In genomic region chr7:118419491-118420180, GRCm38 (mm10) we compare ENCODE assay signal across 20 mouse cellular contexts. TPM values are rescaled to one million over a fixed set of nuclear protein-coding genes. Genes with fewer than 3 reads are reported as not detected.
DNase-seq lines count a peak whose midpoint lies in the region; ATAC-seq and TF ChIP-seq lines count a peak whose summit lies in the region.
"Had no signal": no experiment of that assay in that cellular context is flagged by ENCODE, and none has a peak within 500 bp of the region (broad histone marks: within the 10 kb centered on the region; RNA-seq: fewer than 3 reads in every experiment).

No protein-coding gene starts in this region.

- H3K9me3 ChIP-seq in embryonic facial prominence, embryonic 13.5 days, result no peaks in the 10 kb centered on the region
- H3K9me3 ChIP-seq in embryonic facial prominence, embryonic 10.5 days, result no peaks in the 10 kb centered on the region
- no peaks in the 10 kb centered on the region for H3K9me3 ChIP-seq in forebrain, postnatal 0 days (ENCODE audit: low read length)
- H3K9me3 ChIP-seq in midbrain, embryonic 15.5 days, result no peaks in the 10 kb centered on the region
- H3K9me3 ChIP-seq: embryonic facial prominence, embryonic 12.5 days; heart, embryonic 10.5 days; liver, embryonic 12.5 days; lung, embryonic 15.5 days had no signal

- DNase-seq in embryonic facial prominence, embryonic 10.5 days (ENCODE audit: low spot score), result no peak
- peak; percentile 58 for DNase-seq in brain, embryonic 14.5 days (ENCODE audit: low read depth)
- DNase-seq in forebrain, postnatal 0 days, result peak; percentile 54
- no peak for DNase-seq in cerebellum, postnatal 36 days
- no peak for DNase-seq in urinary bladder, postnatal 36 days (ENCODE audit: low spot score in 2 of 2)
- no peak for DNase-seq in right cerebral cortex, postnatal 14 days
- DNase-seq: adrenal gland, postnatal 36 days; gastrocnemius, postnatal 14 days; heart, postnatal 36 days; kidney, postnatal 14 days; thymus, postnatal 4 days had no signal

- H3K27me3 ChIP-seq in embryonic facial prominence, embryonic 13.5 days, result no peaks in the 10 kb centered on the region
- no peaks in the 10 kb centered on the region for H3K27me3 ChIP-seq in embryonic facial prominence, embryonic 10.5 days (replicated peaks; ENCODE audit: low read depth, poor library complexity, severe bottlenecking)
- no peaks in the 10 kb centered on the region for H3K27me3 ChIP-seq in forebrain, postnatal 0 days (ENCODE audit: insufficient read depth, low read length)
- no peaks in the 10 kb centered on the region for H3K27me3 ChIP-seq in midbrain, embryonic 15.5 days (replicated peaks)
- H3K27me3 ChIP-seq: embryonic facial prominence, embryonic 12.5 days; liver, embryonic 12.5 days; lung, embryonic 15.5 days had no signal

- H3K27ac ChIP-seq in embryonic facial prominence, embryonic 13.5 days, result no peak overlapping the region
- no peak overlapping the region for H3K27ac ChIP-seq in embryonic facial prominence, embryonic 10.5 days (replicated peaks)
- peak overlapping the region; percentile 64 for H3K27ac ChIP-seq in forebrain, postnatal 0 days (ENCODE audit: low read depth, low read length)
- H3K27ac ChIP-seq in midbrain, embryonic 15.5 days, result peak overlapping the region; percentile 38; the same call in 1 of the 2 replicates
- H3K27ac ChIP-seq: embryonic facial prominence, embryonic 12.5 days; heart, embryonic 10.5 days; liver, embryonic 12.5 days; lung, embryonic 15.5 days had no signal

- H3K9ac ChIP-seq in embryonic facial prominence, embryonic 13.5 days, result no peak overlapping the region
- no peak overlapping the region for H3K9ac ChIP-seq in forebrain, postnatal 0 days
- H3K9ac ChIP-seq in midbrain, embryonic 15.5 days, result no peak overlapping the region
- H3K9ac ChIP-seq: embryonic facial prominence, embryonic 12.5 days; liver, embryonic 12.5 days; lung, embryonic 15.5 days had no signal

- WGBS in embryonic facial prominence, embryonic 13.5 days, result 50% methylated on average over 6 of the region's 6 CpGs
- WGBS in embryonic facial prominence, embryonic 10.5 days, result 61% methylated on average over 6 of the region's 6 CpGs
- WGBS in forebrain, postnatal 0 days, result 27% methylated on average over 6 of the region's 6 CpGs
- 39% methylated on average over 6 of the region's 6 CpGs for WGBS in midbrain, embryonic 15.5 days

- H3K4me1 ChIP-seq in embryonic facial prominence, embryonic 13.5 days, result no peaks in the 10 kb centered on the region
- H3K4me1 ChIP-seq in embryonic facial prominence, embryonic 10.5 days, result 0 out of 2 replicates have a peak, but pooled peaks cover 2% of the 10 kb centered on the region
- no peaks in the 10 kb centered on the region for H3K4me1 ChIP-seq in forebrain, postnatal 0 days (ENCODE audit: insufficient read depth)
- peaks cover 8% of the 10 kb centered on the region; the same call in 1 of the 2 replicates for H3K4me1 ChIP-seq in midbrain, embryonic 15.5 days
- H3K4me1 ChIP-seq: embryonic facial prominence, embryonic 12.5 days; heart, embryonic 10.5 days; liver, embryonic 12.5 days; lung, embryonic 15.5 days had no signal

- no peak for TF ChIP-seq POLR2A in brain, embryonic 14.5 days (IDR thresholded peaks at IDR 0.05; ENCODE audit: borderline replicate concordance, extremely low read depth, insufficient read depth, insufficient read length, poor library complexity, severe bottlenecking)

- 0 out of 2 replicates have a peak overlapping the region, but pooled peaks have one; percentile 22 for H3K4me2 ChIP-seq in embryonic facial prominence, embryonic 13.5 days
- H3K4me2 ChIP-seq in forebrain, postnatal 0 days (ENCODE audit: low read depth), result peak overlapping the region; percentile 28
- peak overlapping the region; percentile 1; the same call in 1 of the 2 replicates for H3K4me2 ChIP-seq in midbrain, embryonic 15.5 days
- H3K4me2 ChIP-seq: embryonic facial prominence, embryonic 12.5 days; liver, embryonic 12.5 days; lung, embryonic 15.5 days had no signal

- no peaks in the 10 kb centered on the region for H3K36me3 ChIP-seq in embryonic facial prominence, embryonic 13.5 days
- no peaks in the 10 kb centered on the region for H3K36me3 ChIP-seq in embryonic facial prominence, embryonic 10.5 days (replicated peaks)
- H3K36me3 ChIP-seq in forebrain, postnatal 0 days (ENCODE audit: insufficient read depth), result no peaks in the 10 kb centered on the region
- no peaks in the 10 kb centered on the region for H3K36me3 ChIP-seq in midbrain, embryonic 15.5 days (replicated peaks)
- H3K36me3 ChIP-seq: embryonic facial prominence, embryonic 12.5 days; heart, embryonic 10.5 days; liver, embryonic 12.5 days; lung, embryonic 15.5 days had no signal

- no peak for TF ChIP-seq CTCF in brain, embryonic 14.5 days (IDR thresholded peaks at IDR 0.05; ENCODE audit: borderline replicate concordance, extremely low read depth, insufficient read depth, insufficient read length)
- no peak for TF ChIP-seq CTCF in forebrain, postnatal 0 days (IDR thresholded peaks at IDR 0.05; ENCODE audit: low read depth)

- H3K4me3 ChIP-seq in embryonic facial prominence, embryonic 13.5 days, result no peak overlapping the region
- no peak overlapping the region for H3K4me3 ChIP-seq in embryonic facial prominence, embryonic 10.5 days
- H3K4me3 ChIP-seq in forebrain, postnatal 0 days (ENCODE audit: low read depth, low read length), result no peak overlapping the region
- H3K4me3 ChIP-seq in midbrain, embryonic 15.5 days, result no peak overlapping the region
- H3K4me3 ChIP-seq: embryonic facial prominence, embryonic 12.5 days; heart, embryonic 10.5 days; liver, embryonic 12.5 days; lung, embryonic 15.5 days had no signal

- no peak for ATAC-seq in embryonic facial prominence, embryonic 13.5 days (ENCODE audit: insufficient number of reproducible peaks, insufficient read depth, low FRiP score, low TSS enrichment, low read depth)
- ATAC-seq in forebrain, postnatal 0 days, result peak; percentile 85
- ATAC-seq in midbrain, embryonic 15.5 days (replicated peaks), result peak; percentile 60; the same call in 1 of the 2 replicates
- ATAC-seq: activated CD4-positive, CD25-positive, alpha-beta regulatory T cell, adult 4 months; intestine, postnatal 0 days; liver, embryonic 12.5 days had no signal

RNA-seq across cellular contexts. Expression of gene Syt17, which starts 28.4 kb away (rescaled TPM):
- polyA plus RNA-seq in embryonic facial prominence, embryonic 13.5 days (2015; fragmentation: Nextera tagmentation; extraction: Ambion mirVana), result 1.9 and 3.3 TPM in 2 replicates
- 1.7 and 1.9 TPM in 2 replicates for polyA plus RNA-seq in embryonic facial prominence, embryonic 10.5 days (2016; fragmentation: Nextera tagmentation; extraction: Ambion mirVana)
- 10.5 and 13.4 TPM in 2 replicates for polyA plus RNA-seq in brain, embryonic 14.5 days (2012; rRNA removed)
- 19.6 and 22.5 TPM in 2 replicates for total RNA-seq in forebrain, postnatal 0 days (2014; rRNA removed)
- 10.4 and 18.2 TPM in 2 replicates for polyA plus RNA-seq in forebrain, postnatal 0 days (2015; fragmentation: Nextera tagmentation; extraction: Ambion mirVana)
- 19.7 and 20.2 TPM in 2 replicates for polyA plus RNA-seq in midbrain, embryonic 15.5 days (2015; fragmentation: Nextera tagmentation; extraction: Ambion mirVana)
- total RNA-seq: megakaryocyte progenitor cell, adult 5-6 weeks had no signal

Comparison
In these comparisons a context has a peak if more than half of its experiments do, and no peak if none do; other contexts are left out.
1. H3K27ac ChIP-seq: peak in forebrain, postnatal 0 days (single experiment) and midbrain, embryonic 15.5 days (single experiment); none in embryonic facial prominence, embryonic 13.5 days (single experiment) and embryonic facial prominence, embryonic 10.5 days (single experiment).
2. DNase-seq: peak in brain, embryonic 14.5 days (single experiment) and forebrain, postnatal 0 days (single experiment); none in embryonic facial prominence, embryonic 10.5 days (single experiment), cerebellum, postnatal 36 days (0 of 2), urinary bladder, postnatal 36 days (0 of 2) and right cerebral cortex, postnatal 14 days (single experiment).
3. Peak in every context shown above with its lines, with median percentiles within 50 percentile points of each other: H3K4me2 ChIP-seq.